Mouse (Mus musculus): ENCODE data around the gene Hmga1b. TPM values are rescaled to one million over a fixed set of nuclear protein-coding genes. Genes with fewer than 3 reads are reported as not detected.

Hmga1b gene
- polyA plus RNA-seq, 1 experiment from 2014 or later = 4.8 TPM

- H3K4me2 ChIP-seq = no peak overlapping the region
- H3K4me3 ChIP-seq = no peak overlapping the region
- no peaks in the 10 kb centered on the region for H3K27me3 ChIP-seq
- WGBS = 85% methylated on average over 12 of the region's 12 CpGs
- no peaks in the 10 kb centered on the region for H3K9me3 ChIP-seq
- H3K9ac ChIP-seq = no peak overlapping the region
- H3K27ac ChIP-seq = no peak overlapping the region
- H3K4me1 ChIP-seq = no peaks in the 10 kb centered on the region
- no peak for ATAC-seq (ENCODE audit: borderline replicate concordance, extremely low read depth, low FRiP score, low TSS enrichment)
- peaks cover 77% of the 10 kb centered on the region for H3K36me3 ChIP-seq
Observed at GRCm38 (mm10) chr11:120808010-120808409, 45.4 kb downstream of the Hmga1b start.

- H3K9me3 ChIP-seq = no peaks in the 10 kb centered on the region
- no peak overlapping the region for H3K9ac ChIP-seq
- no peak overlapping the region for H3K27ac ChIP-seq
- H3K4me1 ChIP-seq = no peaks in the 10 kb centered on the region
- WGBS = 92% methylated on average over 16 of the region's 16 CpGs
- no peaks in the 10 kb centered on the region for H3K27me3 ChIP-seq
- H3K36me3 ChIP-seq = peaks cover 100% of the 10 kb centered on the region
- no peak overlapping the region for H3K4me2 ChIP-seq
- no peak overlapping the region for H3K4me3 ChIP-seq
- ATAC-seq (ENCODE audit: borderline replicate concordance, extremely low read depth, low FRiP score, low TSS enrichment) = no peak
Observed at GRCm38 (mm10) chr11:120812068-120812467, 49.5 kb downstream of the Hmga1b start.

Other genes starting within 250 kb of the Hmga1b start
- gene Gcgr, start 232.1 kb upstream of the Hmga1b start, polyA plus RNA-seq (2015; fragmentation: Nextera tagmentation; extraction: Ambion mirVana) = 0.91 and 1.1 TPM in 2 replicates
- gene Mcrip1, start 213.1 kb upstream of the Hmga1b start, polyA plus RNA-seq (2015; fragmentation: Nextera tagmentation; extraction: Ambion mirVana) = 205 and 209 TPM in 2 replicates
- gene Ppp1r27, start 211.7 kb upstream of the Hmga1b start, polyA plus RNA-seq (2015; fragmentation: Nextera tagmentation; extraction: Ambion mirVana) = 0.65 and 1.7 TPM in 2 replicates
- 847 and 883 TPM in 2 replicates for gene P4hb, start 189.5 kb upstream of the Hmga1b start, polyA plus RNA-seq (2015; fragmentation: Nextera tagmentation; extraction: Ambion mirVana)
- gene Arhgdia, start 181.2 kb upstream of the Hmga1b start, polyA plus RNA-seq (2015; fragmentation: Nextera tagmentation; extraction: Ambion mirVana) = 697 and 699 TPM in 2 replicates
- 511 and 543 TPM in 2 replicates for gene Alyref, start 164.4 kb upstream of the Hmga1b start, polyA plus RNA-seq (2015; fragmentation: Nextera tagmentation; extraction: Ambion mirVana)
- gene Anapc11, start 164.4 kb upstream of the Hmga1b start, polyA plus RNA-seq (2015; fragmentation: Nextera tagmentation; extraction: Ambion mirVana) = 215 and 222 TPM in 2 replicates
- gene Npb, start 154.3 kb upstream of the Hmga1b start, polyA plus RNA-seq (2015; fragmentation: Nextera tagmentation; extraction: Ambion mirVana) = 0.78 and 1.4 TPM in 2 replicates
- gene Pcyt2, start 144.9 kb upstream of the Hmga1b start, polyA plus RNA-seq (2015; fragmentation: Nextera tagmentation; extraction: Ambion mirVana) = 103 and 126 TPM in 2 replicates
- 32.6 and 34.3 TPM in 2 replicates for gene Sirt7, start 137.6 kb upstream of the Hmga1b start, polyA plus RNA-seq (2015; fragmentation: Nextera tagmentation; extraction: Ambion mirVana)
- gene Mafg, start 129.2 kb upstream of the Hmga1b start, polyA plus RNA-seq (2015; fragmentation: Nextera tagmentation; extraction: Ambion mirVana) = 23.3 and 24.5 TPM in 2 replicates
- 25.4 and 27.2 TPM in 2 replicates for gene Pycr1, start 119.0 kb upstream of the Hmga1b start, polyA plus RNA-seq (2015; fragmentation: Nextera tagmentation; extraction: Ambion mirVana)
- gene Myadml2, start 114.6 kb upstream of the Hmga1b start, polyA plus RNA-seq (2015; fragmentation: Nextera tagmentation; extraction: Ambion mirVana) = 0.55 and 1.3 TPM in 2 replicates
- gene Notum, start 101.6 kb upstream of the Hmga1b start, polyA plus RNA-seq (2015; fragmentation: Nextera tagmentation; extraction: Ambion mirVana) = 4.1 and 4.3 TPM in 2 replicates
- gene Aspscr1, start 89.8 kb upstream of the Hmga1b start, polyA plus RNA-seq (2015; fragmentation: Nextera tagmentation; extraction: Ambion mirVana) = 138 and 143 TPM in 2 replicates
- gene Cenpx, start 49.1 kb upstream of the Hmga1b start, polyA plus RNA-seq (2015; fragmentation: Nextera tagmentation; extraction: Ambion mirVana) = 160 and 167 TPM in 2 replicates
- 57.9 and 59.9 TPM in 2 replicates for gene Lrrc45, start 48.9 kb upstream of the Hmga1b start, polyA plus RNA-seq (2015; fragmentation: Nextera tagmentation; extraction: Ambion mirVana)
- gene Rac3, start 41.3 kb upstream of the Hmga1b start, polyA plus RNA-seq (2015; fragmentation: Nextera tagmentation; extraction: Ambion mirVana) = 54.9 and 60.5 TPM in 2 replicates
- 45.1 and 55.1 TPM in 2 replicates for gene Dcxr, start 35.5 kb upstream of the Hmga1b start, polyA plus RNA-seq (2015; fragmentation: Nextera tagmentation; extraction: Ambion mirVana)
- gene Cbr2, start 30.7 kb upstream of the Hmga1b start, polyA plus RNA-seq (2015; fragmentation: Nextera tagmentation; extraction: Ambion mirVana) = 102 and 103 TPM in 2 replicates
- 35.4 and 38.3 TPM in 2 replicates for gene Rfng, start 21.4 kb downstream of the Hmga1b start, polyA plus RNA-seq (2015; fragmentation: Nextera tagmentation; extraction: Ambion mirVana)
- 205 and 213 TPM in 2 replicates for gene Gps1, start 21.5 kb downstream of the Hmga1b start, polyA plus RNA-seq (2015; fragmentation: Nextera tagmentation; extraction: Ambion mirVana)
- gene Dus1l, start 33.6 kb downstream of the Hmga1b start, polyA plus RNA-seq (2015; fragmentation: Nextera tagmentation; extraction: Ambion mirVana) = 84.3 and 90.4 TPM in 2 replicates
- gene Fasn, start 61.8 kb downstream of the Hmga1b start, polyA plus RNA-seq (2015; fragmentation: Nextera tagmentation; extraction: Ambion mirVana) = 49.0 and 53.2 TPM in 2 replicates
- 6.6 and 6.8 TPM in 2 replicates for gene Ccdc57, start 170.1 kb downstream of the Hmga1b start, polyA plus RNA-seq (2015; fragmentation: Nextera tagmentation; extraction: Ambion mirVana)
- gene Slc16a3, start 185.7 kb downstream of the Hmga1b start, polyA plus RNA-seq (2015; fragmentation: Nextera tagmentation; extraction: Ambion mirVana) = 67.1 and 73.0 TPM in 2 replicates
- 132 and 133 TPM in 2 replicates for gene Csnk1d, start 228.5 kb downstream of the Hmga1b start, polyA plus RNA-seq (2015; fragmentation: Nextera tagmentation; extraction: Ambion mirVana)